Mouse (Mus musculus) kidney, embryonic 16.5 days (tissue): ENCODE data around the gene H2-Eb2. TPM values are rescaled to one million over a fixed set of nuclear protein-coding genes. Genes with fewer than 3 reads are reported as not detected.

ENCODE experiments used
- ATAC-seq: fragments of 200-750 bp; cut with Nextera tagmentation; 2 replicates; pipeline ENCODE4 v1.8.0; 2017; ENCODE audit warnings: moderate TSS enrichment; ENCODE audit not compliant: low FRiP score, low TSS enrichment
- H3K27ac ChIP-seq: fragments of 300-500 bp; sonication (generic); 2 replicates; pipeline ENCODE4 v1.5.1; 2014; ENCODE audit warnings: low read length
- H3K27me3 ChIP-seq: fragments of 300-500 bp; sonication (generic); 2 replicates; pipeline ENCODE4 v1.6.1; 2014; ENCODE audit warnings: low read length, control low read depth, mixed read lengths; ENCODE audit not compliant: insufficient read depth
- H3K36me3 ChIP-seq: fragments of 300-500 bp; sonication (generic); 2 replicates; pipeline ENCODE4 v1.6.1; 2014; ENCODE audit warnings: low read length, control low read depth, mixed read lengths; ENCODE audit not compliant: insufficient read depth
- H3K4me1 ChIP-seq: fragments of 300-500 bp; sonication (generic); 2 replicates; pipeline ENCODE4 v1.6.1; 2014; ENCODE audit warnings: low read length, control low read depth, mixed read lengths; ENCODE audit not compliant: insufficient read depth
- H3K4me2 ChIP-seq: fragments of 300-500 bp; sonication (generic); replicated peaks from 2 replicates; pipeline ENCODE4 v1.6.1; 2014; ENCODE audit warnings: low read depth, low read length
- H3K4me3 ChIP-seq: fragments of 300-500 bp; sonication (generic); 2 replicates; pipeline ENCODE4 v1.5.1; 2014; ENCODE audit warnings: mild to moderate bottlenecking, low read length
- H3K9ac ChIP-seq: fragments of 300-500 bp; sonication (generic); replicated peaks from 2 replicates; pipeline ENCODE4 v1.6.1; 2014; ENCODE audit warnings: low read length
- H3K9me3 ChIP-seq: fragments of 300-500 bp; sonication (generic); 2 replicates; pipeline ENCODE4 v1.6.1; 2016; ENCODE audit warnings: low read length, control low read depth
- WGBS: fragments of 180-500 bp; shearing (Covaris S2); extraction: QIAGEN DNeasy Blood & Tissue Kit; methylation state at CpG from one replicate; pipeline ENCODE4 v1.1.7; 2014; 5-methylcytosine and 5-hydroxymethylcytosine counted together
- polyA plus RNA-seq: library from polyadenylated mRNA; unstranded; fragments of >200 nt; fragmentation: Nextera tagmentation; extraction: Ambion mirVana; gene quantifications from 2 replicates; pipeline ENCODE4 v1.2.1, GENCODE M21; 2015

The H2-Eb2 gene
- polyA plus RNA-seq, 1 experiment from 2014 or later = 0.04 TPM

DNA sequence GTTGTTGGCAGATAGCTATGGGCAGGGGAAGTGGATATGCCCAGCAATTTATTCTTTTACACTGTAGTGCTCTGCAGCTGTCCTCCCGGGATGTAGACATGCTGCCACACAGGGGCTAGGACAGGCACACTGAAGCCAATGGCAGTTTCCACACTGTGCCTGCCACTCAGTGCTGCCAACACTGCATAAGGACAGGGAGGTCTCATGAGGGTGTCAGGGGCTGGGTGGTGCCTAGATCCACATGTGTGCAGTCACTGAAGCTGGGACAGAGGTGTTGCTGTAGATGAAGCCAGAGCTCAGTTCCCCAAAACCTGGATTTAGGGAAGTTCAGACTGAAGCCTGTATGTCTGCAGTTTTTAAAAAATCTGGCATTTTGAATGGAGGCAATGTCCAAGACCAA lies 13.3 kb upstream of the H2-Eb2 start:
- Histone ChIP-seq H3K4me1 (0 out of 2 replicates have a peak, but pooled peaks cover 3% of the 10 kb centered on the region), H3K4me2 (no peak overlapping the region), H3K36me3 (no peaks in the 10 kb centered on the region), H3K27ac (no peak overlapping the region), H3K27me3 (0 out of 2 replicates have a peak, but pooled peaks cover 2% of the 10 kb centered on the region), H3K9ac (no peak overlapping the region), H3K4me3 (no peak overlapping the region), H3K9me3 (no peaks in the 10 kb centered on the region)
- ATAC-seq = no peak
- whole genome bisulfite sequencing = 88% methylated on average over 1 of the region's 1 CpGs

DNA sequence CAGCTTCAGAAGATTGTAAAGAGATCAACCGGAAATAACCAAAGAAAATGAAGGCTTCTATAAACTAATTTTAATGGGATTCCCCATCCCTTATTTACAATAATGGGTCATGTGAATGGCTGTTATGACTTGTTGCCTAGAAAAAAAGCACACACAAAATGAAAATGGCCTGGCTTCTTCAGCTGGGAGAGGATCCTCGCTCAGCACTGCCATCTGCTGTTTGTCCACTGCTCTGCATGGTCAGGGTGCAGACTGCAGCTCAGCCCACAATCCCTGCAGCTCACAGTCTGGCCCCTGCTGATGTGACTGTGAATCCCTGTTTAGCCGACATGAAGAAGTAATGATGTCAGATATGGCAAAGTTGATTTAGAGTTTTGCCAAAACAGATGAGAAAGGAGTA lies 12.1 kb upstream of the H2-Eb2 start:
- no peak for ATAC-seq
- H3K4me1 ChIP-seq = 0 out of 2 replicates have a peak, but pooled peaks cover 3% of the 10 kb centered on the region
- H3K9me3 ChIP-seq = no peaks in the 10 kb centered on the region
- 34% methylated on average over 3 of the region's 3 CpGs for WGBS
- no peak overlapping the region for H3K27ac ChIP-seq
- no peak overlapping the region for H3K4me3 ChIP-seq
- no peak overlapping the region for H3K9ac ChIP-seq
- H3K27me3 ChIP-seq = no peaks in the 10 kb centered on the region
- no peaks in the 10 kb centered on the region for H3K36me3 ChIP-seq
- no peak overlapping the region for H3K4me2 ChIP-seq

GRCm38 (mm10) chr17:34314286-34314685 lies 11.2 kb upstream of the H2-Eb2 start:
- Histone ChIP-seq H3K27me3 (no peaks in the 10 kb centered on the region), H3K4me1 (0 out of 2 replicates have a peak, but pooled peaks cover 1% of the 10 kb centered on the region)
- 57% methylated on average over 9 of the region's 9 CpGs for WGBS

DNA sequence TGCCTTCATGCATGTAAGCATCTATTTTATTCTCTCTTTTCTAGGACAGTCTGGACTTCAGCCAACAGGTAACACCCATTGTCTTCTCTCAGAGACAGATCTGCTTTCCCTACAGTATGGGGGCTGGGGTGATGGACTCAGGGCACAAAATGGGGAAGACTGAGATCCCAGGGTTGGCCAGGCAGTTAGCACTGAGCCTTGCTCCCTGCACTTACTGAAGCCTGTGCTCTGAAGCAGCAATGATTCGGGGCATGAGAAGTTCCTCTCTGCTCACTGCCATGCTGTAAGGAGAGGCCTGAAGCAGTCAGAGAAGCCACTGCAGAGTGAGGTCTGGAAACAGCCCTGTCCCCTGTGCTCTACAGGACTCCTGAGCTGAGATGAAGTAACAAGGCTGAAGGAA lies 10.0 kb upstream of the H2-Eb2 start:
- no peaks in the 10 kb centered on the region for H3K36me3 ChIP-seq

More at GRCm38 (mm10) chr17:34314286-34314685, 11.2 kb upstream of the H2-Eb2 start:
- Histone ChIP-seq H3K9ac (no peak overlapping the region), H3K27ac (no peak overlapping the region), H3K36me3 (no peaks in the 10 kb centered on the region), H3K4me3 (no peak overlapping the region), H3K9me3 (no peaks in the 10 kb centered on the region), H3K4me2 (no peak overlapping the region)
- no peak for ATAC-seq

GRCm38 (mm10) chr17:34316697-34317096 lies 8.8 kb upstream of the H2-Eb2 start:
- no peak overlapping the region for H3K27ac ChIP-seq
- no peak overlapping the region for H3K4me3 ChIP-seq
- H3K4me1 ChIP-seq = no peaks in the 10 kb centered on the region
- 79% methylated on average over 2 of the region's 2 CpGs for WGBS
- H3K36me3 ChIP-seq = no peaks in the 10 kb centered on the region
- H3K9me3 ChIP-seq = no peaks in the 10 kb centered on the region
- H3K4me2 ChIP-seq = no peak overlapping the region
- H3K9ac ChIP-seq = no peak overlapping the region
- ATAC-seq = no peak
- no peaks in the 10 kb centered on the region for H3K27me3 ChIP-seq

More for the DNA sequence above, 10.0 kb upstream of the H2-Eb2 start:
- no peak overlapping the region for H3K9ac ChIP-seq
- ATAC-seq = no peak
- no peaks in the 10 kb centered on the region for H3K4me1 ChIP-seq
- no peaks in the 10 kb centered on the region for H3K27me3 ChIP-seq
- H3K27ac ChIP-seq = no peak overlapping the region
- H3K4me2 ChIP-seq = no peak overlapping the region
- no peak overlapping the region for H3K4me3 ChIP-seq
- 88% methylated on average over 1 of the region's 1 CpGs for WGBS
- H3K9me3 ChIP-seq = no peaks in the 10 kb centered on the region

- no peak overlapping the region for H3K4me3 ChIP-seq
- no peaks in the 10 kb centered on the region for H3K4me1 ChIP-seq
- ATAC-seq = no peak
- no peaks in the 10 kb centered on the region for H3K36me3 ChIP-seq
- no peaks in the 10 kb centered on the region for H3K9me3 ChIP-seq
- no peak overlapping the region for H3K4me2 ChIP-seq
- H3K9ac ChIP-seq = no peak overlapping the region
- no peaks in the 10 kb centered on the region for H3K27me3 ChIP-seq
- WGBS = 30% methylated on average over 2 of the region's 2 CpGs
- H3K27ac ChIP-seq = no peak overlapping the region
Measured at GRCm38 (mm10) chr17:34317275-34317674, 8.2 kb upstream of the H2-Eb2 start.

- Histone ChIP-seq H3K9ac (no peak overlapping the region), H3K4me3 (no peak overlapping the region), H3K4me2 (no peak overlapping the region), H3K27ac (no peak overlapping the region), H3K4me1 (0 out of 2 replicates have a peak, but pooled peaks cover 4% of the 10 kb centered on the region), H3K27me3 (no peaks in the 10 kb centered on the region), H3K36me3 (no peaks in the 10 kb centered on the region), H3K9me3 (no peaks in the 10 kb centered on the region)
- no peak for ATAC-seq
- whole genome bisulfite sequencing = 86% methylated on average over 3 of the region's 3 CpGs
Measured at GRCm38 (mm10) chr17:34326373-34326772, 908 bp downstream of the H2-Eb2 start.

DNA sequence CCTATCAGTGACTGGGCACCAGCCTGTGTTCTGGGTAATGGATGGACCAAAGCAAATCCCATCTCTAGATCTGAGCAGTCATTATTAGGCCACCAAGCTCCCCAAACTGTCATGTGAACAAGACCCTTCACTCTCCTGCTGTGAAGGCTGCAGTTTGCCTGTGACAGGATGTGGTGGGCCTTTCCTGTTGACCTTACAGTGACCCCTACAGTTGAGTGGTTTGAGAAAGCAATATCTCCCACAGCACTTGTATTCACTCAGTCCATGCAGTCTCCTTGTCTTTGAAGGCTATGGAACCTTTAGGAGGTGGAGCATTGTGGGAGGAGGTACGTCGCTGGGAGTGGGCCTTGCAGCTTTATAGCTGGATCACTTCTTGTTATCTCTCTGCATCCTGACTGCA lies 4.3 kb downstream of the H2-Eb2 start:
- H3K27me3 ChIP-seq = no peaks in the 10 kb centered on the region
- no peaks in the 10 kb centered on the region for H3K36me3 ChIP-seq
- H3K4me1 ChIP-seq = 0 out of 2 replicates have a peak, but pooled peaks cover 4% of the 10 kb centered on the region
- ATAC-seq = no peak
- WGBS = 57% methylated on average over 2 of the region's 2 CpGs
- H3K27ac ChIP-seq = no peak overlapping the region
- no peaks in the 10 kb centered on the region for H3K9me3 ChIP-seq
- no peak overlapping the region for H3K4me2 ChIP-seq
- no peak overlapping the region for H3K4me3 ChIP-seq
- no peak overlapping the region for H3K9ac ChIP-seq

DNA sequence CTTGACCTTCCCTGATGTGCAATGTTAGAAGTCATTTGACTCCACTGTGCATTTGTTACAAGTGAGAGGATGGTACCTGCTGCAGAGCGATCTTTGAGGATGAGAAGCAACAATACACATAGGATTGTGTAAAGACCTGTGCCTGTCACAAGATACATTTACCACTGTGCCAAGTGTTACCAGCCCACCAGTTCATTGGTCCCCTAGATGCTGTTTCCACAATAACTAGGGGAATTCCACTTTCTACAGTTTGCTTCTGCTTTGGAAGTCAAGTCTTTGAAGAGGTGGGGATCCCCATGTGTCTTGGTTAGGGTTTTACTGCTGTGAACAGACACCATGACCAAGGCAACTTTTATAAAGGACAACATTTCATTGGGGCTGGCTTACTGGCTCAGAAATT lies 5.7 kb downstream of the H2-Eb2 start:
- Histone ChIP-seq H3K4me1 (0 out of 2 replicates have a peak, but pooled peaks cover 4% of the 10 kb centered on the region), H3K9ac (no peak overlapping the region), H3K4me2 (no peak overlapping the region), H3K27me3 (no peaks in the 10 kb centered on the region), H3K27ac (no peak overlapping the region), H3K4me3 (no peak overlapping the region), H3K9me3 (no peaks in the 10 kb centered on the region), H3K36me3 (no peaks in the 10 kb centered on the region)
- 96% methylated on average over 1 of the region's 1 CpGs for WGBS
- ATAC-seq = no peak

- Histone ChIP-seq H3K4me3 (no peak overlapping the region), H3K4me2 (no peak overlapping the region), H3K4me1 (no peaks in the 10 kb centered on the region), H3K36me3 (no peaks in the 10 kb centered on the region), H3K9ac (no peak overlapping the region), H3K27ac (no peak overlapping the region), H3K27me3 (0 out of 2 replicates have a peak, but pooled peaks cover 3% of the 10 kb centered on the region), H3K9me3 (no peaks in the 10 kb centered on the region)
- WGBS = 59% methylated on average over 3 of the region's 3 CpGs
- ATAC-seq = no peak
Measured at GRCm38 (mm10) chr17:34340619-34341402, 15.3 kb downstream of the H2-Eb2 start.
